Mouse (Mus musculus): ENCODE results near the gene Nudt22.

Nudt22 gene

DNA sequence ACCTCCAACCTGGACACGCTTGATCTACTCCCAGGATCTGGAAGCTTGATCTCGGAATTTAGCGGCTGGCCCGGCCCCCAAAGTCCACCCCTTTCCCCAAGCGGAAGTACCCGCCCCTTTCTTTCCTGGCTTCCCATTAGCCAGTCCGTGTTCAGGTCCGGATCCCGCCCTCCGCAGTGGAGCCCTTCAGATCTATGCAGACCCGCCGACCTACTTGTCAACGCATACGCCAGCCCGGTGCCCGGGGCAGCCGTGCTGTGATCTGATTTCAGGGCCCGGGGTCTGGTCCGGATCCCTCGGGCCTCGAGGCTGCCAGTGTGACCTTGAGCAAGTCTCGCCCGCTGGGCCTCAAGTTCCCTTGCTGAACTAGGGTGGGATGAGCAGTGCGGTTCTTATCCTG is at the start of gene Nudt22, which contains the start of gene Trpt1:
Nudt22 (minus strand) TSS at position 112 of the 400 bp plus-strand sequence.
Trpt1 (plus strand) TSS at position 126 of the 400 bp plus-strand sequence.
- DNase-seq = peak; percentile 84

DNA sequence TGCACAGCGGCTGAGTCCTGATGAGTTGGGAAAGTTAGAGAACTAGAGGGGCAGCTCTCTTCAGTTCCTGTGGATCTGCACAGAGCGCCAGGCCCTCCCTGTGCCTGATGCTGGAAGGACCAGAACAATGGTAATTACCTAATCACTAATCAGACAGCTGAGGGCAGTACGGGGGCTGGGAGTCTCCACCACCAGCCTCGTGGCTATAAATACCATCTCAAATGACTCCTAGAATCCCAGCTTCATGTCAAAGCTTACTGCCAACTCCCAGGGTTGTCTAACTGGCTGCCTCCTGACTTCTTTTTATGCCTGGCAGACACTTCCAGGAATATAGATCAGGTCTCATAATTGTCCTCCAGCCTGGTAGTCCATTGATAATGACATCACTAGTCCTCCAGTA is 48.8 kb upstream of the Nudt22 start:
- DNase-seq = no peak

DNA sequence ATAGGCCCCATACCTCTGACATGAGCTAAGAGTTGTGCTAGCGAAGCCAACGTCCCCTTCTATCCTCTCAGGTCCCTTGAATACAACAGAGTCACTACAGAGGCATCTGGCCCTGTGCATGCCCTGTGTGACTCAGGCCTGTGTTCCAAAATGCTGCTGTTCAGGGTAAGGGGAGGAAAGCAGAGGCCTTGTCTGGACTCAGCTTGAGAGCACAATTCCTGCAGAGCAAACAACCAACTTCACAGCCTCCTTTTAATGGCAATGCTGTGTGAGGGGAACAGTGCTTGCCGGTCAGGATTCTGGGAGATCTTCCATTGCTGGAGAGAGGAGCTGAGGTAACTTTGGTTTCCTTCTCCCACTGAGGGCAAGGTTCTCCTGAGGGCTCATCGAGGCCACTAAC is 48.4 kb upstream of the Nudt22 start:
- no peak for DNase-seq

DNA sequence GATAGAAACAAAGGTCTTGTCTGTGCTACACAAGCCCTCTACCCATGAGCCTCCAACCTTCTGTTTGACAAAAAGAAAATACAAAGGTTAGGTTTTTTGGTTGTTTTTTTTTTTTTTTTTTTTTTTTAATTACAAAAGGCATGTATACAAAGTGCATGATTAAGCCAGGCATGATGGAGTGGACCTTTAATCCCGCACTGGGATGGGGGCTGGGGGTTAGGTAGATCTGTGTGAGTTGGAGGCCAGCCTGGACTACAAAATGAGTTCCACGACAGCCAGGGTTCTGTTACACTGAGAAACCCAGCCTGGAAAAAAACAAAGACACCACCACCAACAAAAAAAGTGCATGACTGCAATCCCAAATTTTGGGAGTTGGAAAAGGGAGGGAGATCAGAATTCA is 45.3 kb upstream of the Nudt22 start:
- DNase-seq = no peak

GRCm38 (mm10) chr19:7040637-7041130 is 44.8 kb upstream of the Nudt22 start:
- no peak for DNase-seq

GRCm38 (mm10) chr19:7039841-7040636 is 44.1 kb upstream of the Nudt22 start, which contains the start of gene Stip1:
Gene Stip1, minus strand, starts transcription at chr19:7039967.
- peak; percentile 98 for DNase-seq

- DNase-seq = peak; percentile 63
Measured at GRCm38 (mm10) chr19:7039088-7039720, 43.3 kb upstream of the Nudt22 start.

DNA sequence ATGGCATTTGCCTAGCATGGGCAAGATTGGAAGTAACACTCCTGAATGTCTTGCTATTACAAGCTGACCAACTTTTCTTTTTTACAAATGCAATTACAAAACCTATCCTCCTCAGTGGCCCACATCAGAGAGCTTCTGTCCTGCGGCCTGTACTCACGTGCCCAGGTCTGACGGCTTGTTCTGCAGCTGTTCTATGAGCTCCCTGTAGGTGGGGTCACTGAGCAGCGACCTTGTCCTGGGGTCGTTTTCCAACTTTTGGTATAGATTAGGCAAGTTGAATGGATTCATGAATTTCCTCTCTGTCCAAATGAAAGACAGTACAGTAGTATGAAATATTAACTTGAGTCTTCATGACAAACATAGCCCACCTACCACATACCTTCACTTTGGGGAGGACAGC is 38.1 kb upstream of the Nudt22 start:
- no peak for DNase-seq

- DNase-seq = no peak
Measured at GRCm38 (mm10) chr19:7029531-7029930, 33.6 kb upstream of the Nudt22 start.

- peak; percentile 60 for DNase-seq
Measured at GRCm38 (mm10) chr19:7020224-7020641, 24.3 kb upstream of the Nudt22 start.

- no peak for DNase-seq
Measured at GRCm38 (mm10) chr19:7019191-7019590, 23.3 kb upstream of the Nudt22 start, which contains the start of gene Fermt3. Gene Fermt3, minus strand, starts transcription at chr19:7019469.

GRCm38 (mm10) chr19:7018546-7018945 is 22.6 kb upstream of the Nudt22 start:
- no peak for DNase-seq

DNA sequence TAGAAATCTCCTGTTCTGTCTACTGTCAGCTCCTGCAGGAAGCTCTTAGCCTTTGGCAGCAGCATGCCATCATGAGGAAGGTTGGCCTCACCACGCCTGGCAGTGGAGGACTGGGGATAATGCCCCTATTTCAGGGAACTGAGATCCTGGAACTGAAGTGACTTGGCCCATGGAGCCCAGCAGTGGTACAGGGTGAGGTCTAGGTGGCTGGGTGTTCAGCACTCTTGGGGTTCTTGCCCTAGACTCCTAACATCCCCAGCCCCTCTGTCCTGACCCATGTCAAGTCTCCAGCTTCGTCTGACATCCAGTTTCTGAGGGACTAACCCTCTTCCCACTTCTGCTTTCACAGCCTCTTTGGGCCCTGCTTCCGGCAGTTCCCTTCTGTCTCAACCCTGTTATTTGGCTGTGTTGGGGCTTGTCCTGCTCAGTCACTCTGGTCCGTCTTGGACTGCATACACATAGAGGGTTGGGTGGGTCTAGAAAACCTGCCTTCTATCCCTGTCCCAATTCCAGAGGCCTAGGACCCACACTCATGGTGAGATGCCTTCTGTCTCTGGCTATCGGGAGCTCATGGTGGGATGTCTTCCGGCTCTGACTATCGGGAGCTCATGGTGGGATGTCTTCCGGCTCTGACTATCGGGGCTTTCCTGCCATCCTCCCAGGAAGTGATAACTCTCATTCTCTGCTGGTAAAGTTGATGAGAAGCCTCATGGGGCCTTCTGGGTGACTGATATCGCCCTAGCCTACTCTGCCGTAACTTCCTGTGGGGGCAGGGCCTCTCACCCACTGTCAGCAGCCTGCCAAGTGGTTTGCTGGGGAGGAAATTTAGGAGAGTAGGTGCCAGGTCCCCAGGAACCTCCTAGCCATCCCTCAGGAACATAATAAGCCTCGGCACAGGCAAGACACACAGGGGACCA is 21.9 kb upstream of the Nudt22 start:
- no peak for DNase-seq

DNA sequence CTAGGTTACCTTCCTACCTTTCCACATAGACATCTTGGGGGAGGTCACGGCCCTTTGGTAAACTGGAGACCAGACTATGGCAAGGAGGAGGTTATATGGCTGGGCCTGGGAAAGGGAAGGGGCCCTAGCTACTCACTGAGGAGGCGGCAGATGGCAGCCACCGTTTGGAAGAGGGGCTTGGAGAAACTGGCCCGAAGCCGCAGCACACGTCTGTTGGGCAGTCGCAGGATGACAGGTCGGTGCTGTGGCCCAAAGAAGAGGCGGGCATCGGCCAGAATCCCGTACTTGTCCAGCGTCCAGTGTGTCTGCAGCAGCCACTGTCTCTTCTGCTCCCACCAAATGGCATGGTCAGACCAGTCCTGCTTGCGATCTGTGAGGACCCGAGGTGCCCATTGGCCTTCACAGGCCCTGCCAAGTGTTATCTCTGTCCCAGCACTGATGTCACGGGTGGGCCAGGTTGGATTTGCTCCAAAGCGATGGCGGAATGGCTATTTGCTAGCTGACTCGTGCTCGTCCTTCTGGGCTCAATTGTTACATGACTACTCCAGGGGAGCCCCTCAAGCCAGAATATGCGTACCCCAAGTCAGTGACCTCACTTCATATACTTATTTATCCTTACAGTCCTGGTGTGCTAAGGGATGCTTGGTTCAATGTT is 18.7 kb upstream of the Nudt22 start:
- DNase-seq = no peak

DNA sequence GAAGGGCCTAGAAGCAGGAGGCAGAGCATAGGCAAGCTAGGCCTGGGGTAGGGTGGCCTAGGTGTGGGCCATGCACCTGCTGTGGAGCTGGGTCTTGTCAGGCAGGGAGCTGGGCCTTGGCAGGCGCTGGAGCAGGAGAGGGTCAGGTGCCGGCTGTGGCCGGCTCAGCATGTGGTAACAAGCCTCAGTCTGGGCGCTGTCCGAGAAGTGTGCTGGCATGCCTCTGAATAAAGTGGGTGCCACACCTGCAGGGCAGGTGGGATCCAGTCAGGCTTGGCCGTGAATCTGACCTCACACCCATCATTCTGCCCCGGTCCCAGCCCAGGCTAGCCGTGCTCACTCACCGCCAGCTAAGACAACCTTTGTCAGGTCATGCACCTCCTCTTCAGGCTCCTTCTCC is 18.1 kb upstream of the Nudt22 start:
- no peak for DNase-seq

DNA sequence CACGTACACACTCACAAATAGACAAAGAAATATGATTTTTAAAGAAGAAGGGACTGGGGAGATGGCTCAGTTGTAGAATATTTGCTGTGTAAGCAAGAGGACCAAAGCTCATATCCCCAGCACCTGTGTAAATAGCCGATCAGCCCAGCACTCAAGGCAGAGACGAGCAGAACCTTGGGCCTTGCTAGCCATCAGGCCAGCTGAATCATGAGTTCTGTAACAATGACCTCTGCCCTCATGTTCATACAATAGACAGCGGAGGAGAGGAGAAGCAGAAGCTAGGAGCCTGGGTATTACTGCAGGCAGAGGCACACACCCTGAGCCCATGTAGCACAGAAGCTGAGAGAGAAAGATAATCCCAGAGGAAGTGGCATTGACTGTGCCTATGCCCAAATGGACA is 16.5 kb upstream of the Nudt22 start:
- no peak for DNase-seq

GRCm38 (mm10) chr19:7006892-7007593 is 11.1 kb upstream of the Nudt22 start:
- no peak for DNase-seq

GRCm38 (mm10) chr19:6999360-7000063 is 3.6 kb upstream of the Nudt22 start:
- no peak for DNase-seq

GRCm38 (mm10) chr19:6997721-6998290 is 1.9 kb upstream of the Nudt22 start:
- DNase-seq = no peak

DNA sequence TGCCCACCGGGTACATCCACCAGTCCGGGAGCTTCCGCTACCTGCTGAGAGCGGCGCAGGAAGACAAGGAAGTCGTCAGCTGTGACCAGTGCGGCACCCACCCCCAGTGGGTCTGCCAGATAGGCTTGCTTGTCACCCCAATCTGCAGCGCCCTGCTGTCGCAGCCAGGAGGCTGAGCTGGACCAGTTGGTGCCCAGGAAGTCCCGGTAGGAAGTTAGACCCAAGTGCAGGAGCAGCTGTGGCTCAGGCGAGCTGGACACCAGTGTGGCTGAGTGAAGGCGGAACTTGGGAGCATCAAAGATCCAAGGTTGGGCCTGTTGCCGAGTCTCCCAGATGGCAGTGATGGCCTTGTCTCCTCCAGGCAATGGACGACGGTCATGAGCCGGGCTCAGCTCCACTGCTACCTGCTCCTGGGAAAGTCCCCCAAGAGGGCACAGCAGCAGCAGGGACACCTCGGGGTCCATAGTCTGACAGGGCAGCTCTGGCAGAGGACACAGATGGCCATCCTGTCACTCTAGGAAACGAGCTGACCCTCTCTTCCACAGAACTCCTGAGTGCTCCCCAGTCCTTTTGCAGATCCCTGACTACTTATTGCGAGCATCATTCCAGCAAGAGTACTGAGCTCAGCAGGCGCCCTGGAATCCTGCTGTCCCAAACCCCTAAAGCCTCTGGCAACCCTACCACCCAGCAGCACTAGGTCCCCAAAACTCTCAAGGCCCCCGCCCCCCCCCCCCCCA is 494 bp downstream of the Nudt22 start:
- no peak for DNase-seq
